Mouse (Mus musculus) left cerebral cortex, adult 8-10 months (tissue): ENCODE data around the gene Nxph4. TPM values are rescaled to one million over a fixed set of nuclear protein-coding genes. Genes with fewer than 3 reads are reported as not detected.
A peak's percentile ranks its signal among the peaks of the same experiment; 100 is the strongest.

Experiments
- DNase-seq, 2 experiments: peaks; one replicate each; pipeline ENCODE4 v3.0.0; 2022; ENCODE audit warnings: low spot score in 2 of 2
- total RNA-seq, 4 experiments: library from RNA; stranded (reverse); gene quantifications; 2 replicates each; pipeline ENCODE4 v1.2.4; 2022

Nxph4 gene
- total RNA-seq, result 1 to 10 TPM; 6.6 to 9.7 (median 8.4) TPM

GRCm38 (mm10) chr10:127534036-127534928, at the start of gene Nxph4:
TSS of gene Nxph4 (minus strand) at chr10:127534559.
- DNase-seq, result no peak

GRCm38 (mm10) chr10:127583649-127584048, 49.3 kb upstream of the Nxph4 start:
- no peak for DNase-seq

GRCm38 (mm10) chr10:127581291-127581690, 46.9 kb upstream of the Nxph4 start:
- no peak for DNase-seq

GRCm38 (mm10) chr10:127577982-127578381, 43.6 kb upstream of the Nxph4 start:
- no peak for DNase-seq

GRCm38 (mm10) chr10:127577156-127577555, 42.8 kb upstream of the Nxph4 start:
- no peak for DNase-seq

- DNase-seq, result no peak
Measured at GRCm38 (mm10) chr10:127576381-127576961, 42.1 kb upstream of the Nxph4 start.

GRCm38 (mm10) chr10:127575741-127576140, 41.4 kb upstream of the Nxph4 start:
- no peak for DNase-seq

- DNase-seq, result no peak
Measured at GRCm38 (mm10) chr10:127572281-127572680, 37.9 kb upstream of the Nxph4 start.

- DNase-seq, result no peak
Measured at GRCm38 (mm10) chr10:127570937-127571641, 36.7 kb upstream of the Nxph4 start.

GRCm38 (mm10) chr10:127570384-127570783, 36.0 kb upstream of the Nxph4 start:
- DNase-seq, result no peak

GRCm38 (mm10) chr10:127569450-127569849, 35.1 kb upstream of the Nxph4 start:
- peak in 1 of 2 experiments; percentile 46 for DNase-seq

- DNase-seq, result no peak
Measured at GRCm38 (mm10) chr10:127566553-127567326, 32.4 kb upstream of the Nxph4 start.

GRCm38 (mm10) chr10:127564301-127564700, 29.9 kb upstream of the Nxph4 start:
- peak in 1 of 2 experiments; percentile 49 for DNase-seq

GRCm38 (mm10) chr10:127563840-127564239, 29.5 kb upstream of the Nxph4 start:
- DNase-seq, result no peak

GRCm38 (mm10) chr10:127561145-127561544, 26.8 kb upstream of the Nxph4 start:
- no peak for DNase-seq

GRCm38 (mm10) chr10:127557397-127557796, 23.0 kb upstream of the Nxph4 start:
- no peak for DNase-seq

- no peak for DNase-seq
Measured at GRCm38 (mm10) chr10:127555703-127556102, 21.3 kb upstream of the Nxph4 start.

GRCm38 (mm10) chr10:127549892-127550291, 15.5 kb upstream of the Nxph4 start:
- DNase-seq, result no peak

GRCm38 (mm10) chr10:127548236-127548635, 13.9 kb upstream of the Nxph4 start:
- no peak for DNase-seq

- DNase-seq, result no peak
Measured at GRCm38 (mm10) chr10:127546505-127546904, 12.1 kb upstream of the Nxph4 start.

- DNase-seq, result no peak
Measured at GRCm38 (mm10) chr10:127544375-127544774, 10.0 kb upstream of the Nxph4 start.
